Mouse (Mus musculus) central nervous system, embryonic 18 days (tissue): ENCODE data around the gene Meox1. TPM values are rescaled to one million over a fixed set of nuclear protein-coding genes. Genes with fewer than 3 reads are reported as not detected.

Experiments used
- polyA plus RNA-seq: library from polyadenylated mRNA; depleted of rRNA; stranded (reverse); fragments of >200 nt; gene quantifications from 2 replicates; pipeline ENCODE4 v1.2.3, GENCODE M21; 2012; rRNA removed

Meox1 gene
- 0.73 and 1.2 TPM in 2 replicates for polyA plus RNA-seq

GRCm38 (mm10) chr11:101894204-101894603, at the start of gene Meox1:
Gene Meox1, minus strand, starts transcription at chr11:101894374.

Other genes starting within 250 kb of the Meox1 start
- gene Arl4d, start 228.8 kb downstream of the Meox1 start, polyA plus RNA-seq, result 27.0 and 36.2 TPM in 2 replicates
- gene Dhx8, start 161.5 kb downstream of the Meox1 start, polyA plus RNA-seq, result 24.2 and 25.9 TPM in 2 replicates
- gene Etv4, start 109.0 kb downstream of the Meox1 start, polyA plus RNA-seq, result 16.5 and 21.5 TPM in 2 replicates
- gene Sost, start 72.6 kb upstream of the Meox1 start, polyA plus RNA-seq, result 0.10 and 0.47 TPM in 2 replicates
- gene Cfap97d1, start 89.9 kb upstream of the Meox1 start, polyA plus RNA-seq, result not detected in 2 replicates
- 23.8 and 25.5 TPM in 2 replicates for gene Dusp3, start 92.6 kb upstream of the Meox1 start, polyA plus RNA-seq
- gene Mpp3, start 134.1 kb upstream of the Meox1 start, polyA plus RNA-seq, result 53.8 and 59.3 TPM in 2 replicates
- gene Cd300lg, start 147.1 kb upstream of the Meox1 start, polyA plus RNA-seq, result 0.12 and 0.24 TPM in 2 replicates
- 46.0 and 51.6 TPM in 2 replicates for gene Mpp2, start 194.1 kb upstream of the Meox1 start, polyA plus RNA-seq
- not detected in 2 replicates for gene Ppy, start 206.9 kb upstream of the Meox1 start, polyA plus RNA-seq
- 1.9 TPM in 1 of 2 replicates, not detected in the other for gene Pyy, start 213.5 kb upstream of the Meox1 start, polyA plus RNA-seq